Mouse (Mus musculus): ENCODE measurements at regions not wholly inside any gene's neighbourhood (a gene's known extent, or its start where the extent isn't known, plus 50 kb on each side); places are given as distances from the start of the nearest gene placed in this dataset.

DNA sequence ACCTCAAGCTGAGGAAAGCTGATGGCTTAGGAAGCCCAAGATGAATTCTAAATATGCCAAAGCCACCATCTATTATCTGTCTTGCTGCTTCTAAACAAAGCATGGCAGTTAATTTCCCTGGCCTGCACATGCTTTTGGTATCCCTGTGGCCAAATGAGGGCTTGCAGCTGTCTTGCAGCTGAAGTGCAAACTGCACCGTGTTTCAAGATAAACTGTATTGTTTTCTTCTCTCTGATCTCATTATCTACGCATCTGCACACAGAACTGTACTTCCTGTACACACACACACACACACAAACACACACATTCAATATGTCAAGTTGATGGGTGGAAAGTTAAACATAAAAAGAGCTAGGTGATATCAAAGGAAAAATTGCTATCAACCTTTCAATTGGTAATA is 221.7 kb upstream of the Veph1 start:
- no peak for DNase-seq

- no peak for DNase-seq
Measured at GRCm38 (mm10) chr3:66515773-66516406, 219.3 kb upstream of the Veph1 start.

DNA sequence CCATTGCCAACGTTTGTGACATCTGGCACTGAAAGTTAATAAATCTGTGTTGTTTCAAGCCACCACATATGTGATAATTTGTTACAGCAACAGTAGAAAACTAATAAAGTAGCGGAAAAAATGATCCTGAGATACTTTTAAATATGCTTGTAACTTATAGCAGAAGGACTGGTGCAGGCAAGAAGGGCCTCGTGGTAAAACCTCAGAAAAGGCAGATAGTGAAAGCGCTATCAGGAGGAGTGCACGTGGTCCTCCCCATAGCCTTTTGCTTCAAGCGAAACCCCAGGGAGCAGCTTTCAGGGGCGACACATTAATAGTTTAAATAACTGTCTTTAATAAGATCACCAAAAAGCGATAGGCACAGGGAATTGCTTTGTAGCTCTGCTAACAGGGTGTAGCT is 217.9 kb upstream of the Veph1 start:
- no peak for DNase-seq

GRCm38 (mm10) chr3:66512408-66512807 is 215.8 kb upstream of the Veph1 start:
- no peak for DNase-seq

DNA sequence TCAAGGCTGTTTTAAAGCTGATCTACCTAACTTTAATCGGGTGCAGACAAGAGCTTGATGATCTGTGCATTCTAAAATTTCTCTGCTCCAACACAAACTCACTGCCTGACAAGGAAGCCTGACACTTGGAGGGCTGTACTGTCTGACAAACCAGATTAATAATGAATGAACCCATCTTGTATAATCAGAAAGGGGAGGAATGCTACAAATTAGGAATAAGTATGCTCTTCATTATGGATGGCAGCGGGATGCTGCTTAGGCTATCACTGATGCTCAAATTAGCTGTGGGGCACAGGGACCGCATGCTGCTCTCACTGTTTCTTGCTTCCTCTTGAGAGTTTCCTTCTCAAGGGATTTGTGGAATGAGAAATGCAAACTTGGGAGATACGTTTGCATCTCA is 213.8 kb upstream of the Veph1 start:
- no peak for DNase-seq

GRCm38 (mm10) chr3:66506125-66506524 is 209.5 kb upstream of the Veph1 start:
- no peak for DNase-seq

DNA sequence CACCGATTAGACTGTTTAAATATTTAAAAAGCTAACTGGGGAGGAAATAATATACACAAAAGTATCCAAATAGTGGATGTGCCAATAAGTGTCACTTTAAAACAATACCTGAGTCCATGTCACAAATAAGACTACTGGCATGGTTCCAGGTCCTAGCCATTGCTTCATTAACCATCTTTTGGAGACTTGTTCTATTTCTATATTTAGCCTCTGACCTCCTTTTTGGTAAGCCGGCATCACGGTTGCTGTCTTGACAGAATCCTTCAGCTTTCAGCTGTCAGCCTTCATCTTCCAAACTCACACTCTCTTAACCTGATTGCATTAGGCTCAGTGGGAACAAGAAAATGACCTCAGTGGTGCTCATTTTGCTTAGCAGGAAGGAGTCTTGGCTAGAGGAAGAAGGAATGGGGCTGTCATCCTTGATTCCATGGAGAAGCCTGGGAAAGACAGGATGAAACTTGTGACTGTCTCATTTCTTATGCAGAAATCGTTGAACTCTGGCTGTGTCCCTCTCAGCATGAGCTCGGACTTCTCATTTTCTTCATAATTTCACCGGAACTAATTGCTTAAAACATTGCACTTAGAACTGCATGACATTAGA is 208.9 kb upstream of the Veph1 start:
- no peak for DNase-seq

- peak in 1 of 2 experiments; percentile 1 for DNase-seq
Measured at GRCm38 (mm10) chr3:66504717-66505116, 208.1 kb upstream of the Veph1 start.

GRCm38 (mm10) chr3:66503615-66504014 is 207.0 kb upstream of the Veph1 start:
- DNase-seq: no peak

GRCm38 (mm10) chr3:66501865-66502264 is 205.2 kb upstream of the Veph1 start:
- DNase-seq: no peak

DNA sequence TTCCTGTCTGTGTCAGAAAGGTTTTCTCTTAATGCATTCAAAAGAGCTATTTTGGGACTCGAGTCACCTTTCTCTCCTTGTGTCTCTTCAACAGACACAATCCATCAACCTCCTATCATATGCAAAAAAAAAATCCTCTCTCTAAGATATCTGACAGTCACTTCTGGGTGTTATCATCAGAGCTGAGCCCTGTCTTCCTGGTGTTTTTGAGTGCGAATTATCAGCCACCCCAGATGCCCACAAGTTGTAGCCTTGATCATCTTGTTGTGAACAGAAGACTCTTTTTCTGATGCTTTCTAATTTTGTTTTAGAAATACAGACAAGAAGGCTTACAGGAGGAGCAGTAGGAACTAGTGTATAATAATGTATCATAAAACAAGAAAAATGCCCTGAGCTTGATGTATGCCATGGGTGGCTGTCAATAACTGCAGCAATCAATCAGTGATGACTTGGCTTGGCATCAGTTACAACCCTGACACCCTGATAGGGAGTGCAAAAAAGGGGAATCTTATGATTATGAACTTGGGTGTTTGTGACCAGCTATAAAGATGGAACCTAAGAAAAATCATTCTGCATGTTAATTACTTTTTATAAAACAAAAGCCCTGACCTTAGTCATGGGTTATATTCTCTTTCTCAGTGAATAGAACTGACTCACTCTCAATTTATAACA is 197.9 kb upstream of the Veph1 start:
- no peak for DNase-seq

DNA sequence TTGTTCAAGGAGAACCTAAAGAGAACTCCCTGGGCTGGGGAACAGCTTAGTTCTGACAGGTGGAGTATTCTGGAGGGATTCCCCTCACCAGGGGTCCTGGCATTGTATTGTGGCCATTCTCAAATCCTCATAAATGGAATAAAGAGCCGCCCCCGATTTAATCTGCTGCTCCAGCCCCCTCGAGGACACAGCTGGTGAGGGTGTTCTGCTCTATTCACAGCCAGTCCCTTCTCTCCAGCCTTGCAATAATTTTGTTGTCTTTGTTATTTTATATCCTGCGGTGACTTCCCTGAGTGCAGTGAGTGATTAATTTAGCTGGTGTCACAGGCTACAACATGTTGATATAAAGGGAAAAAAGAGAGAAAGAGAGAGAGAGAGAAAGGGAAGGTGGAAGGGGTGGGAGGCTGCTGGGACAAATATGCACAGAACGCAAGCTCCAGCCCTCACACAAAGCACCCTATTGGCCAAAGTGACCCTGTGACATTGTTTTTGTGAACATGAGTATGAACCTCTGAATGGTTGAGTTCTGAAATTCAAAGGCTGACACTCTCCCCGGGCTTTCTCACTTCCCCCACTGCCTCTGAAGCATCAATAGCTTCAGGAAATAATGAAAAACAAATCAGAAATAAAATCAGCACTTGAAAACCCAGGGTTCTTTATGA is 194.2 kb upstream of the Veph1 start:
- DNase-seq: no peak

- no peak for DNase-seq
Measured at GRCm38 (mm10) chr3:66488724-66489123, 192.1 kb upstream of the Veph1 start.

DNA sequence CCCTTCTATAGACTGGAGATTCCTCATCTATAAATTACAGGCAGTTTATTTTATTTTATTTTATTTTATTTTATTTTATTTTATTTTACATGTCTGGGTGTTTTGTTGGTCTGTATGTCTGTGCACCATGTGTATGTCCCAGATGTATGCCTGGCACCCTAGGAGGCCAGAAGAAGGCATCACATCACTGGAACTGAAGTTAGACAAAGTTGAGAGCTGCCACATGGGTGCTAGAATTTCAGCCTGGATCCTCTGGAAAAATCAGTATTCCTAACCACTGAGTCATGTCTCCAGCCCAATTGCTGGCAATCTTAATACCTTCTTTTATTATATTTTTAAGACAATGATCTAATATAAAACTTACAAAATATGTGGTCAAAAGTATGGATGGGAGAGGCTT is 190.0 kb upstream of the Veph1 start:
- DNase-seq: no peak

GRCm38 (mm10) chr3:66486184-66486583 is 189.5 kb upstream of the Veph1 start:
- no peak for DNase-seq

- DNase-seq: no peak
Measured at GRCm38 (mm10) chr3:66480718-66481117, 184.1 kb upstream of the Veph1 start.

- DNase-seq: no peak
Measured at GRCm38 (mm10) chr3:66479266-66479665, 182.6 kb upstream of the Veph1 start.

DNA sequence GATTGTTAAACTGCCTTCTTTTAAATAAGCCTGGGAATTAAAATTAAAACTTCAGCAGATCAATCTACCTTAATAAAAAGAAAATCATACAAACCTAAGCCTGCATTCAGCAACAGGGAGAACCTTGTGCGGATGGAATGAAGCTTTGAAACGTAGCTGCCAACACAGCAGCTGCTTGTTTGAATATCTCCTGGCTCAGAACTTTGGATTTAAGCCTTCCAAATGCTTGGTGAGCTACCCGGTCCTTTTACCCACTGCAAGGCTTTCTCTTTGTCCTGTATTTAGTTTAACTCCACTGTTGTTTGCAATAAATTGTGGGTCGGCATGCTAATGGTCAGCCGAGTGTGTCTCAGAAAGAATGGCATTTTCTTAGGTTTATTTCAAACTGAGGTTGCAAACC is 169.7 kb upstream of the Veph1 start:
- no peak for DNase-seq

- DNase-seq: no peak
Measured at GRCm38 (mm10) chr3:66465371-66465770, 168.7 kb upstream of the Veph1 start.

- no peak for DNase-seq
Measured at GRCm38 (mm10) chr3:66462341-66462740, 165.7 kb upstream of the Veph1 start.

GRCm38 (mm10) chr3:66446274-66447159 is 149.9 kb upstream of the Veph1 start:
- DNase-seq: no peak

- DNase-seq: no peak
Measured at GRCm38 (mm10) chr3:66433216-66433615, 136.6 kb upstream of the Veph1 start.

Data from adrenal gland, postnatal 36 days (tissue).